11 mouse cellular contexts compared by ENCODE assay signal in genomic region chr5:92358033-92358432, GRCm38 (mm10). TPM values are rescaled to one million over a fixed set of nuclear protein-coding genes. Genes with fewer than 3 reads are reported as not detected.
DNase-seq lines count a peak whose midpoint lies in the region; ATAC-seq and TF ChIP-seq lines count a peak whose summit lies in the region.
"Had no signal": no experiment of that assay in that cellular context is flagged by ENCODE, and none has a peak within 500 bp of the region (broad histone marks: within the 10 kb centered on the region; RNA-seq: fewer than 3 reads in every experiment).

No protein-coding gene starts in this region.

- no peaks in the 10 kb centered on the region for H3K4me1 ChIP-seq in limb, embryonic 11.5 days (ENCODE audit: control insufficient read depth, insufficient read depth, low read length)
- H3K4me1 ChIP-seq in limb, embryonic 10.5 days = peaks cover under 1% of the 10 kb centered on the region; the same call in 1 of the 2 replicates
- H3K4me1 ChIP-seq in midbrain, embryonic 13.5 days (replicated peaks) = no peaks in the 10 kb centered on the region

- H3K27ac ChIP-seq in limb, embryonic 11.5 days (replicated peaks; ENCODE audit: low read depth, low read length) = no peak overlapping the region
- no peak overlapping the region for H3K27ac ChIP-seq in limb, embryonic 10.5 days
- H3K27ac ChIP-seq in midbrain, embryonic 13.5 days = no peak overlapping the region

- 47% methylated on average over 12 of the region's 12 CpGs for WGBS in limb, embryonic 11.5 days
- 41% methylated on average over 12 of the region's 12 CpGs for WGBS in limb, embryonic 10.5 days
- 64% methylated on average over 11 of the region's 12 CpGs for WGBS in midbrain, embryonic 13.5 days

- no peaks in the 10 kb centered on the region for H3K27me3 ChIP-seq in limb, embryonic 11.5 days (ENCODE audit: control insufficient read depth, insufficient read depth, low read length)
- H3K27me3 ChIP-seq in limb, embryonic 10.5 days (ENCODE audit: low read depth, poor library complexity, severe bottlenecking) = no peaks in the 10 kb centered on the region
- H3K27me3 ChIP-seq in myocyte (ENCODE audit: control insufficient read depth, insufficient read depth, insufficient read length) = no peaks in the 10 kb centered on the region
- no peaks in the 10 kb centered on the region for H3K27me3 ChIP-seq in midbrain, embryonic 13.5 days

- no peaks in the 10 kb centered on the region for H3K79me2 ChIP-seq in myocyte (ENCODE audit: control insufficient read depth, insufficient read depth)

- TF ChIP-seq POLR2A in myocyte (IDR thresholded peaks at IDR 0.05; ENCODE audit: insufficient read length, low read depth) = no peak

- H3K9ac ChIP-seq in limb, embryonic 11.5 days (ENCODE audit: low read length) = no peak overlapping the region
- H3K9ac ChIP-seq in midbrain, embryonic 13.5 days (replicated peaks) = no peak overlapping the region

- H3K4me3 ChIP-seq in limb, embryonic 11.5 days (ENCODE audit: low read depth, low read length) = no peak overlapping the region
- H3K4me3 ChIP-seq in limb, embryonic 10.5 days = no peak overlapping the region
- no peak overlapping the region for H3K4me3 ChIP-seq in myocyte
- H3K4me3 ChIP-seq in midbrain, embryonic 13.5 days (replicated peaks) = no peak overlapping the region

- ATAC-seq in limb, embryonic 11.5 days (ENCODE audit: insufficient number of reproducible peaks, low FRiP score, low TSS enrichment, low read depth) = no peak
- ATAC-seq in midbrain, embryonic 13.5 days = no peak

- H3K9me3 ChIP-seq in limb, embryonic 11.5 days (ENCODE audit: control insufficient read depth, low read length) = no peaks in the 10 kb centered on the region
- H3K9me3 ChIP-seq in limb, embryonic 10.5 days (replicated peaks) = no peaks in the 10 kb centered on the region
- H3K9me3 ChIP-seq in midbrain, embryonic 13.5 days = no peaks in the 10 kb centered on the region

- DNase-seq in limb, embryonic 11.5 days (ENCODE audit: low spot score) = peak; percentile 51
- DNase-seq in limb, embryonic 10.5 days (ENCODE audit: low spot score) = no peak
- DNase-seq in Muller cell, postnatal 12 days (ENCODE audit: inconsistent ontology term) = peak; percentile 71
- DNase-seq in adrenal gland, postnatal 4 days (ENCODE audit: low spot score in 2 of 2) = peak; percentile 25 to 39
- no peak for DNase-seq in gastrocnemius, postnatal 4 days (ENCODE audit: low spot score in 2 of 2)
- DNase-seq: right cerebral cortex, postnatal 4 days had no signal

- no peak overlapping the region for H3K4me2 ChIP-seq in limb, embryonic 11.5 days (ENCODE audit: low read depth, severe bottlenecking)
- H3K4me2 ChIP-seq in myocyte (ENCODE audit: low read depth) = no peak overlapping the region
- no peak overlapping the region for H3K4me2 ChIP-seq in midbrain, embryonic 13.5 days (replicated peaks)

- H3ac ChIP-seq in myocyte (ENCODE audit: control insufficient read depth, insufficient read length) = no peak overlapping the region

- no peaks in the 10 kb centered on the region for H3K36me3 ChIP-seq in limb, embryonic 11.5 days (ENCODE audit: control insufficient read depth, insufficient read depth, low read length)
- no peaks in the 10 kb centered on the region for H3K36me3 ChIP-seq in limb, embryonic 10.5 days
- no peaks in the 10 kb centered on the region for H3K36me3 ChIP-seq in myocyte (ENCODE audit: control insufficient read depth, insufficient read depth)
- no peaks in the 10 kb centered on the region for H3K36me3 ChIP-seq in midbrain, embryonic 13.5 days

TF ChIP-seq in myocyte, 11 proteins besides CTCF, POLR2A, EP300 and RAD21:
- no peak for TF ChIP-seq MYOD1 (IDR thresholded peaks at IDR 0.05; ENCODE audit: control insufficient read depth in 1 of 3, insufficient read length in 2 of 3, low read depth in 2 of 3)
- TF ChIP-seq MAX (IDR thresholded peaks at IDR 0.05; ENCODE audit: low read depth) = no peak
- peak in 1 of 3 experiments; percentile 55 for TF ChIP-seq MYOG (IDR thresholded peaks at IDR 0.05; ENCODE audit: control insufficient read depth in 1 of 3, insufficient read depth in 1 of 3, insufficient read length in 2 of 3, low read depth in 2 of 3)
- peak; percentile 96 for TF ChIP-seq REST (IDR thresholded peaks at IDR 0.05; ENCODE audit: insufficient read depth, insufficient read length)
- no peak for TF ChIP-seq SRF (IDR thresholded peaks at IDR 0.05; ENCODE audit: control insufficient read depth, insufficient read length, low read depth)
- no peak for TF ChIP-seq USF1 (IDR thresholded peaks at IDR 0.05; ENCODE audit: low read depth)

RNA-seq across cellular contexts. Expression of gene Cxcl10, which starts 9.3 kb away (rescaled TPM):
- polyA plus RNA-seq in limb, embryonic 11.5 days (2014; fragmentation: Nextera tagmentation; extraction: Ambion mirVana) = 1.2 and 1.3 TPM in 2 replicates
- 0.26 and 0.28 TPM in 2 replicates for polyA plus RNA-seq in limb, embryonic 10.5 days (2016; fragmentation: Nextera tagmentation; extraction: Ambion mirVana)
- total RNA-seq in adrenal gland, postnatal 4 days (2021) = 1 to 10 TPM in 1 of 2 experiments, under 1 TPM in 1; 0.76 to 1.3 TPM
- polyA plus RNA-seq in myocyte (2012; fragmentation: generic; extraction: Trizol) = 0.62 TPM
- total RNA-seq in gastrocnemius, postnatal 4 days (2021) = 1 to 10 TPM in 1 of 2 experiments, under 1 TPM in 1; 0.76 to 1.0 TPM
- polyA plus RNA-seq in midbrain, embryonic 13.5 days (2015; fragmentation: Nextera tagmentation; extraction: Ambion mirVana) = 0.28 and 0.31 TPM in 2 replicates
- total RNA-seq: left cerebral cortex, postnatal 14 days had no signal

RNA-seq across cellular contexts. Expression of gene Art3, which starts 26.4 kb away (rescaled TPM):
- polyA plus RNA-seq in limb, embryonic 11.5 days (2014; fragmentation: Nextera tagmentation; extraction: Ambion mirVana) = 1.8 and 2.5 TPM in 2 replicates
- polyA plus RNA-seq in limb, embryonic 10.5 days (2016; fragmentation: Nextera tagmentation; extraction: Ambion mirVana) = 0.89 and 2.0 TPM in 2 replicates
- total RNA-seq in adrenal gland, postnatal 4 days (2021) = 10 to 100 TPM; 42.5 to 70.3 TPM
- polyA plus RNA-seq in myocyte (2012; fragmentation: generic; extraction: Trizol) = 3.8 TPM
- total RNA-seq in gastrocnemius, postnatal 4 days (2021) = 100 to 1,000 TPM; 257 to 310 TPM
- 2.9 and 5.6 TPM in 2 replicates for polyA plus RNA-seq in midbrain, embryonic 13.5 days (2015; fragmentation: Nextera tagmentation; extraction: Ambion mirVana)

RNA-seq across cellular contexts. Expression of gene Cxcl9, which starts 30.2 kb away (rescaled TPM):
- not detected in 2 replicates for polyA plus RNA-seq in limb, embryonic 11.5 days (2014; fragmentation: Nextera tagmentation; extraction: Ambion mirVana)
- polyA plus RNA-seq in limb, embryonic 10.5 days (2016; fragmentation: Nextera tagmentation; extraction: Ambion mirVana) = not detected in 2 replicates
- total RNA-seq in adrenal gland, postnatal 4 days (2021) = 1 to 10 TPM in 1 of 2 experiments, under 1 TPM in 1; 0.20 to 1.1 TPM
- polyA plus RNA-seq in myocyte (2012; fragmentation: generic; extraction: Trizol) = 0.02 TPM
- 1 to 10 TPM; 5.0 to 8.4 TPM for total RNA-seq in gastrocnemius, postnatal 4 days (2021)
- not detected in 2 replicates for polyA plus RNA-seq in midbrain, embryonic 13.5 days (2015; fragmentation: Nextera tagmentation; extraction: Ambion mirVana)
- total RNA-seq: left cerebral cortex, postnatal 14 days had no signal
- polyA plus RNA-seq: cortical plate, adult 2 months; intestine, embryonic 14.5 days had no signal

RNA-seq across cellular contexts. Expression of gene Sdad1, which starts 47.8 kb away (rescaled TPM):
- 44.1 and 45.3 TPM in 2 replicates for polyA plus RNA-seq in limb, embryonic 11.5 days (2014; fragmentation: Nextera tagmentation; extraction: Ambion mirVana)
- polyA plus RNA-seq in limb, embryonic 10.5 days (2016; fragmentation: Nextera tagmentation; extraction: Ambion mirVana) = 55.6 and 61.0 TPM in 2 replicates
- 10 to 100 TPM; 51.9 to 54.0 TPM for total RNA-seq in adrenal gland, postnatal 4 days (2021)
- 7.5 TPM for polyA plus RNA-seq in myocyte (2012; fragmentation: generic; extraction: Trizol)
- total RNA-seq in gastrocnemius, postnatal 4 days (2021) = 10 to 100 TPM; 25.5 to 28.4 TPM
- 32.6 and 34.2 TPM in 2 replicates for polyA plus RNA-seq in midbrain, embryonic 13.5 days (2015; fragmentation: Nextera tagmentation; extraction: Ambion mirVana)

Comparison
In these comparisons a context has a peak if more than half of its experiments do, and no peak if none do; other contexts are left out.
1. DNase-seq: peak in limb, embryonic 11.5 days (single experiment), Muller cell, postnatal 12 days (single experiment) and adrenal gland, postnatal 4 days (2 of 2); none in limb, embryonic 10.5 days (single experiment) and gastrocnemius, postnatal 4 days (0 of 2).